Comparison of ENCODE assay signal across 14 mouse cellular contexts in the genomic region with DNA sequence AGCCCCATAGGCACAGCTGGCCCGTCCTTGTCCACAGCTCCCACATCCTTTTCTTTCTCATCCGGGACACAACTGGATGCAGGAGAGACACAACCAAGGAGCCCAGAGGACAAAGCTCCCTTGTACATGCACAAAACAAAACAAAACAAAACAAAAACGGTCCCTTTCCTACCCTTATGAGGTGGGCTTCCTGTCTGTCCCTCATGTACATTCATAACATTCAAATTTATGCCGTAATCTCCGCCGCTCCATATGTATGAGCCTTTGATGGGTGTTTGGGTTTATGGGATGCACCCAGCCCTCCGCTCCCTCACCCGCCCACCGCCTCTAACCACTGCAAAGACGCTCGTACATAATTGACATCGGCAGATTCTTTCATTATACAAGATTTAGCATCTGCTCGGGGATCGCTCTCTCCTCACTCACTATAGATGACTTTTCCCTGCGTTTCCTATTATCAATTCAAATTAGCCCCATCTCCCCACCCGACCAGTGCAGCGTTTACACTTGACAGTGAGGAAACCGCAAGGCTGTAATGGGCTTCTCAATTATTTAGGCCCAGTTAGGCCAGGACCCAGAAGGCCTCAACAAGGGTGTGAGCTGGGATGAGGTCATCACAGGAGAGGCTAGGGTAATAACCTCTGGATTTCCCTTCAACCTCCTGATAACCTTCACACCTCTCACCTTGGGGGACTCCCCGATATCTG. TPM values are rescaled to one million over a fixed set of nuclear protein-coding genes. Genes with fewer than 3 reads are reported as not detected.
DNase-seq lines count a peak whose midpoint lies in the region; ATAC-seq and TF ChIP-seq lines count a peak whose summit lies in the region.
"Had no signal": no experiment of that assay in that cellular context is flagged by ENCODE, and none has a peak within 500 bp of the region (broad histone marks: within the 10 kb centered on the region; RNA-seq: fewer than 3 reads in every experiment).

No protein-coding gene starts in this region.

- H3K4me2 ChIP-seq in forebrain, embryonic 14.5 days (ENCODE audit: low read length), result peak overlapping the region; percentile 46
- no peak overlapping the region for H3K4me2 ChIP-seq in hindbrain, embryonic 16.5 days (ENCODE audit: low read length)
- H3K4me2 ChIP-seq in neural tube, embryonic 12.5 days (replicated peaks), result peak overlapping the region; percentile 53

- H3K4me1 ChIP-seq in forebrain, embryonic 14.5 days (ENCODE audit: control insufficient read depth, insufficient read depth, low read length), result peaks cover 23% of the 10 kb centered on the region
- H3K4me1 ChIP-seq in hindbrain, embryonic 16.5 days (ENCODE audit: control insufficient read depth, insufficient read depth, low read depth, low read length), result peaks cover 30% of the 10 kb centered on the region
- H3K4me1 ChIP-seq in neural tube, embryonic 12.5 days, result peaks cover 45% of the 10 kb centered on the region

- peak overlapping the region; percentile 85 for H3K27ac ChIP-seq in forebrain, embryonic 14.5 days (ENCODE audit: low read depth, low read length)
- H3K27ac ChIP-seq in hindbrain, embryonic 16.5 days (ENCODE audit: low read depth, low read length), result peak overlapping the region; percentile 64
- H3K27ac ChIP-seq in neural tube, embryonic 12.5 days, result peak overlapping the region; percentile 69
- H3K27ac ChIP-seq: macrophage had no signal

- no peaks in the 10 kb centered on the region for H3K9me3 ChIP-seq in forebrain, embryonic 14.5 days (replicated peaks; ENCODE audit: control insufficient read depth, low read length)
- H3K9me3 ChIP-seq in hindbrain, embryonic 16.5 days (ENCODE audit: control insufficient read depth, low read length), result no peaks in the 10 kb centered on the region
- H3K9me3 ChIP-seq in neural tube, embryonic 12.5 days, result no peaks in the 10 kb centered on the region

- H3K4me3 ChIP-seq in forebrain, embryonic 14.5 days (ENCODE audit: low read depth, low read length), result no peak overlapping the region
- no peak overlapping the region for H3K4me3 ChIP-seq in hindbrain, embryonic 16.5 days (ENCODE audit: low read length)
- H3K4me3 ChIP-seq in neural tube, embryonic 12.5 days, result no peak overlapping the region
- H3K4me3 ChIP-seq: erythroblast, embryonic 14.5 days had no signal

- DNase-seq in brain, embryonic 14.5 days (ENCODE audit: low read depth), result peak; percentile 92
- peak; percentile 78 for DNase-seq in forebrain, embryonic 14.5 days (ENCODE audit: low spot score)
- DNase-seq in cerebellum, postnatal 25 days, result no peak
- DNase-seq in right cerebral cortex, postnatal 36 days (ENCODE audit: low spot score in 2 of 2), result no peak
- DNase-seq: cerebellum, adult 8-10 months; gastrocnemius, postnatal 10 days; heart, postnatal 36 days; kidney, adult 18-20 months; liver, postnatal 0 days had no signal

- ATAC-seq in forebrain, embryonic 14.5 days, result peak; percentile 84
- ATAC-seq in hindbrain, embryonic 16.5 days, result peak; percentile 21; the same call in 1 of the 2 replicates
- peak; percentile 52 for ATAC-seq in neural tube, embryonic 12.5 days (ENCODE audit: low FRiP score, low read depth)
- ATAC-seq in monocyte, adult 5-6 weeks (replicated peaks; ENCODE audit: insufficient number of reproducible peaks, low FRiP score, low TSS enrichment, poor library complexity, severe bottlenecking), result no peak
- ATAC-seq: liver, postnatal 0 days had no signal

- TF ChIP-seq CTCF in brain, embryonic 14.5 days (IDR thresholded peaks at IDR 0.05; ENCODE audit: borderline replicate concordance, extremely low read depth, insufficient read depth, insufficient read length), result no peak

- TF ChIP-seq POLR2A in brain, embryonic 14.5 days (IDR thresholded peaks at IDR 0.05; ENCODE audit: borderline replicate concordance, extremely low read depth, insufficient read depth, insufficient read length, poor library complexity, severe bottlenecking), result no peak

- H3K9ac ChIP-seq in forebrain, embryonic 14.5 days (ENCODE audit: low read length), result peak overlapping the region; percentile 32
- H3K9ac ChIP-seq in hindbrain, embryonic 16.5 days (ENCODE audit: low read depth, low read length), result no peak overlapping the region
- no peak overlapping the region for H3K9ac ChIP-seq in neural tube, embryonic 12.5 days
- H3K9ac ChIP-seq: liver, postnatal 0 days had no signal

- WGBS in forebrain, embryonic 14.5 days, result 36% methylated on average over 19 of the region's 19 CpGs
- 33% methylated on average over 19 of the region's 19 CpGs for WGBS in hindbrain, embryonic 16.5 days
- WGBS in neural tube, embryonic 12.5 days, result 31% methylated on average over 19 of the region's 19 CpGs

- no peaks in the 10 kb centered on the region for H3K27me3 ChIP-seq in forebrain, embryonic 14.5 days (replicated peaks; ENCODE audit: control insufficient read depth, insufficient read depth, low read length)
- no peaks in the 10 kb centered on the region for H3K27me3 ChIP-seq in hindbrain, embryonic 16.5 days (replicated peaks; ENCODE audit: control insufficient read depth, insufficient read depth, low read length)
- H3K27me3 ChIP-seq in neural tube, embryonic 12.5 days (replicated peaks), result peaks cover 9% of the 10 kb centered on the region

- no peaks in the 10 kb centered on the region for H3K36me3 ChIP-seq in forebrain, embryonic 14.5 days (ENCODE audit: control insufficient read depth, insufficient read depth, low read length)
- no peaks in the 10 kb centered on the region for H3K36me3 ChIP-seq in hindbrain, embryonic 16.5 days (ENCODE audit: control insufficient read depth, insufficient read depth, low read length)
- no peaks in the 10 kb centered on the region for H3K36me3 ChIP-seq in neural tube, embryonic 12.5 days

RNA-seq across cellular contexts. Expression of a gene that starts 51.5 kb away (rescaled TPM):
- polyA plus RNA-seq in brain, embryonic 14.5 days (2012; rRNA removed), result 45.1 and 55.9 TPM in 2 replicates
- polyA plus RNA-seq in forebrain, embryonic 14.5 days (2014; fragmentation: Nextera tagmentation; extraction: Ambion mirVana), result 48.1 and 58.3 TPM in 2 replicates
- 63.4 and 69.2 TPM in 2 replicates for polyA plus RNA-seq in hindbrain, embryonic 16.5 days (2015; fragmentation: Nextera tagmentation; extraction: Ambion mirVana)
- 70.0 and 70.5 TPM in 2 replicates for polyA plus RNA-seq in neural tube, embryonic 12.5 days (2016; fragmentation: Nextera tagmentation; extraction: Ambion mirVana)
- total RNA-seq in monocyte, adult 5-6 weeks (2017), result 14.2 to 17.9 TPM (median 16.4 TPM) in 3 replicates

Comparison
In these comparisons a context has a peak if more than half of its experiments do, and no peak if none do; other contexts are left out.
1. DNase-seq: peak in brain, embryonic 14.5 days (single experiment) and forebrain, embryonic 14.5 days (single experiment); none in cerebellum, postnatal 25 days (0 of 2) and right cerebral cortex, postnatal 36 days (0 of 2).
2. Peak in every context shown above with its lines, with median percentiles within 50 percentile points of each other: H3K27ac ChIP-seq.